Mouse (Mus musculus): ENCODE data around the gene Micu2.

DNA sequence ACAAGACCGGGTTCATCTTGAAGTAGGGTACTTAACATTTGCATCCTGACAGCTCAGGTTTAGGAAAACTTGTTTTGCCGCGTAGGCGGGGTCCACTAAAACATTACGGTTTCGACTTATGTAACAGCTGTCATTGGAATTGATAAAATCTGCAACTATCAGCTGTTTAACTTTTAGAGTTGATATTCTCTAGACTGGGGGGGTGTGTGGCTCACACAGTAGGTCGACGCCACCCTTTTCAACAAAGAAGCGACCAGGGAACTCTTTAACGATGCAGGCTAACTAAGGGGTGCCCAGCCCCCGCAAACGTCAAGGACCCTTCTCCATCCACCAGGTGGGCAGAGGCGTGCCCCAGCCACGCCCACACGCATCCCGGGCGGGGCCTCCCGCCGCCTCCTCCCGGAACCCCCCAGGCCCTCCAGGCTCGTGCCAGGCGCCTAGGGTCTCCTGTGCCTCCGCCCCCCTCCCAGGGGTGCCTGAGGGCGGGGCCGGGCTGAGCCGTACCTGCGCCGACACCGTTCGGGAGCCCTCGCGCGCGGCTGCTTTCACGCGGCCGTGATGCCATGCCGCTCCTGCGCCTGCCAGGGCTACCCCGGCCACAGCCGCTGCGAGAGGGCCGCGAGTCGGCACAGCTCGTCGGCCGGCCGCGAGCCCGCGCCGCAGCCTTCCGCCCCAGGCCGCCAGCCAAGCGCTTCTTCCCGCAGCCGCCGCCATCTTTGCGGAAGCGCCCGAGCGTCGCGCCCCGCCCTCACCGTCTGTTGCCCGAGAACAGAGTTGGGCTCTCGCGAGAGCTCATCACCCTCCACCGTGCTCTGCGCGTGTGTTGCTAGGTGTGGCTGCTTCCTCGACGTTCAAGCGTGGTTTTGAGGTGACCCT, at the start of gene Micu2:
- TF ChIP-seq CTCF (IDR thresholded peaks at IDR 0.05; ENCODE audit: extremely low read depth, insufficient read depth, low read length) (no peak), POLR2A (IDR thresholded peaks at IDR 0.05; ENCODE audit: extremely low read depth, insufficient read depth, low read length) (peak; percentile 50; the same call in 1 of the 2 replicates)
